Mouse (Mus musculus): ENCODE measurements around the gene Serinc1.
"Not testable (repeated sequence)": the region's sequence is repeated elsewhere in the genome, so short reads cannot be mapped to it uniquely, and the experiment has no call there.

Serinc1 gene

GRCm38 (mm10) chr10:57532218-57533101, at the start of gene Serinc1:
Gene Serinc1 (minus strand): TSS chr10:57532530.
- DNase-seq: peak; percentile 94

GRCm38 (mm10) chr10:57576721-57577120, 44.4 kb upstream of the Serinc1 start:
- DNase-seq: no peak

GRCm38 (mm10) chr10:57572130-57572529, 39.8 kb upstream of the Serinc1 start:
- no peak for DNase-seq

- DNase-seq: peak; percentile 72
These were observed 38.9 kb upstream of the Serinc1 start for GRCm38 (mm10) chr10:57571211-57571730.

GRCm38 (mm10) chr10:57569023-57569931, 36.9 kb upstream of the Serinc1 start:
- no peak for DNase-seq

- DNase-seq: peak; percentile 11
These were observed 33.9 kb upstream of the Serinc1 start for GRCm38 (mm10) chr10:57566221-57566620.

- DNase-seq: no peak
These were observed 25.3 kb upstream of the Serinc1 start for GRCm38 (mm10) chr10:57557597-57557996.

- no peak for DNase-seq
These were observed 21.4 kb upstream of the Serinc1 start for GRCm38 (mm10) chr10:57553719-57554118.

- no peak for DNase-seq
These were observed 17.3 kb upstream of the Serinc1 start for GRCm38 (mm10) chr10:57549631-57550030.

GRCm38 (mm10) chr10:57543890-57544289, 11.6 kb upstream of the Serinc1 start:
- not testable (repeated sequence) for DNase-seq

GRCm38 (mm10) chr10:57531616-57532217, 613 bp downstream of the Serinc1 start:
- DNase-seq: no peak

- DNase-seq: no peak
These were observed 1.3 kb downstream of the Serinc1 start for GRCm38 (mm10) chr10:57531076-57531475.

- no peak for DNase-seq
These were observed 5.9 kb downstream of the Serinc1 start for GRCm38 (mm10) chr10:57526469-57526868.

GRCm38 (mm10) chr10:57515278-57515677, 17.1 kb downstream of the Serinc1 start:
- DNase-seq: no peak

GRCm38 (mm10) chr10:57514616-57515015, 17.7 kb downstream of the Serinc1 start:
- no peak for DNase-seq

- no peak for DNase-seq
These were observed 32.7 kb downstream of the Serinc1 start for GRCm38 (mm10) chr10:57499414-57500156.

- DNase-seq: no peak
These were observed 40.3 kb downstream of the Serinc1 start for GRCm38 (mm10) chr10:57492050-57492449.

- DNase-seq: no peak
These were observed 43.7 kb downstream of the Serinc1 start for GRCm38 (mm10) chr10:57488591-57488990.

GRCm38 (mm10) chr10:57487201-57487600, 45.1 kb downstream of the Serinc1 start:
- DNase-seq: peak; percentile 16

- DNase-seq: no peak
These were observed 45.7 kb downstream of the Serinc1 start for GRCm38 (mm10) chr10:57486542-57487071.

- DNase-seq: peak; percentile 96
These were observed 46.3 kb downstream of the Serinc1 start, which contains the start of gene Hsf2 for GRCm38 (mm10) chr10:57485908-57486541. Gene Hsf2 (plus strand): TSS chr10:57486385.
